Mouse (Mus musculus): ENCODE results near the gene Acpp.

Gene Acpp

DNA sequence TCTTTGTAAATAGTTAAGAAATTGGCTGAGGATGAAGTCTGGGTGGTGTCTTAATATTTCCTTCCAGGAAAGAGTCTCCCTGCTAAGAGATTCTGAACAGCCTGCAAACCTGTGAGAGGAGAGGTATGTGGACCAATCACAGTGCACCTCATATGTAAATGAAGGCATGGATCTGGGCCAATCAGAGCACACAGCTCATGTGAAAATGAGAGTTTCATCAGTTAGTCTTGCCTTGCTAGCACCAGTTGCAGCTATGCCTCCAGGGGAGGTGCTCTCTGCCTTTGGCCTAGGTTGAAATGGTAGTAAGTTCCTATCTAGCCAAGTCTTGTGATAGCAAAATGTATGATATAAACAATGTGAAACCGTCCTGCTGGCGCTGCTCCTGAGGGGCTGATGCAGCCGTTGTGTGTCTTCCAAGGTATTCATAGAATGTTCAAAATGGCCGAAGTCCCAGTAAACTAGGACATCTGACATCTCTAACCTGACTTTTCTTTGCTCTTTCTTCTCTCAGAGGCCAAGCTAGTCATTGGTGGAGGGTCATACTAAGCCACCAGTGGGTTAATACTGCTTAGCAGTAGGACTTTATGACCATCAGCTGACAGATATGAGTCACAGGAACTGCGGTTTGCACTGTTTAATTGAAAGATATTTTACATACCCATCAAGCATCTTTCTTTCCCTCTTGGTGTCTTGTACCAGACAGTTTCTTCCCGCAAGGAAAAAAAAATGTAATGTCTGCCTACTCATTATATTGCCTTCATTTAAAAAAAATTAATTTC lies 32.0 kb downstream of the Acpp start:
- no peak for DNase-seq (ENCODE audit: low read depth, low spot score)

- DNase-seq (ENCODE audit: low read depth, low spot score), result no peak
Observed at GRCm38 (mm10) chr9:104304800-104305199, 32.7 kb downstream of the Acpp start.

DNA sequence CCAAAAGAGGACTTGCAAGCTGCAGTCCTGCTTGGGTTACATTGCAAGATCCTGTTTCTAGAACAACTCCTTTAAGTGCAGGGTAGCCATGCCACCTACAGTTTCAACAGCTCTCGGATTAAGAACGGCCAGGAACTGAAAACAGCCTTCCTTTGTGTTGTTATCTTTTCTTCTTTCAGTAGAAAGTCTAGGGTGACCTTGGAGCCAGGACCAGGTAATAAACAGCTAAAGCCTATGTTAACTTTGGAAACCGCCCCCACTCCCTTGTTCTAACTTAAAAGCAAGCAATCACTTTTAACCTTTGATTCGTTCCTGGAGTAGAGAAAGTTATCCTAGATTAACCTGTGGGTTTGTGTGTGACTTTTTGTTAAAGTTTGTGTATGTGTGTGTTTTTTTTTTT lies 33.2 kb downstream of the Acpp start:
- no peak for DNase-seq (ENCODE audit: low read depth, low spot score)

DNA sequence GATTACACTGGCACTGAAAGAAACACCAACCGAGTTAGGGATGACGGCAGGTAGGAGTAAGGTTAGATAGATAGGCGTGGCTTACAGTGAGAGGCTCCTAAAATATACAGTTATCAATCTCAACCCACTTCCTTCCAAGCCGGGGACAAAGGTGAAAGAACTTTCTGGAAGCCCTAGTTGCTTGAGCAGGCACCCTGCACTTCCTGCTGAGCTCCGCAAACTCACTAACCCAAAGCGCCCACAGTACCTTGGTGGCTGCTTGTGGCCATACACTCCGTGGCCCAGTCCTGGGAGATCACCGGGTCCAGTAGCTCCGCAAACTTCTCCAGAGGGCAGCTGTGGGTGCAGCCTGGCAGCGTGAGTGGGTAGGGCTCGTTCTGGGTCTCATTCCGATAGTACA lies 37.0 kb downstream of the Acpp start:
- no peak for DNase-seq (ENCODE audit: low read depth, low spot score)

DNA sequence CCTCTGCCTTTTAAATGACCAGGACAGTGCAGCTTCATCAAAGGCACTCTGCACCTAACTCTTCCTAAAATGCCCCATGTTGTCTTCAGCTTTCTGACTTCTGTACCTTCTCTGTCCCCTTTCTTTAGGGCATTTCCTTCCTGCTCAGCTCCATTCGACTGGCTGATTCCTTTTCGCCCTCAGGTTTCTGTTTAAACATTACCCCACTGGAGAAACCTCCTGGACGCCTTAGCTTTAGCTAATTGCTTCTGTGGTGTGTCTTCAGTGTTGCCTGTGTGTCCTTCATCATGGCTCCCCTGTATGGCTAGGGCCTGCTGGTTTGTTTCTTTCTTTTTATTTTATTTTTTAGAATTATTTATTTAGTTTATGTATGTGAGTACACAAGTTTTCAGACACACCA lies 40.5 kb downstream of the Acpp start:
- DNase-seq (ENCODE audit: low read depth, low spot score), result no peak

GRCm38 (mm10) chr9:104284934-104285333 lies 52.6 kb downstream of the Acpp start:
- no peak for DNase-seq (ENCODE audit: low read depth, low spot score)

- no peak for DNase-seq (ENCODE audit: low read depth, low spot score)
Observed at GRCm38 (mm10) chr9:104282536-104282935, 55.0 kb downstream of the Acpp start.

DNA sequence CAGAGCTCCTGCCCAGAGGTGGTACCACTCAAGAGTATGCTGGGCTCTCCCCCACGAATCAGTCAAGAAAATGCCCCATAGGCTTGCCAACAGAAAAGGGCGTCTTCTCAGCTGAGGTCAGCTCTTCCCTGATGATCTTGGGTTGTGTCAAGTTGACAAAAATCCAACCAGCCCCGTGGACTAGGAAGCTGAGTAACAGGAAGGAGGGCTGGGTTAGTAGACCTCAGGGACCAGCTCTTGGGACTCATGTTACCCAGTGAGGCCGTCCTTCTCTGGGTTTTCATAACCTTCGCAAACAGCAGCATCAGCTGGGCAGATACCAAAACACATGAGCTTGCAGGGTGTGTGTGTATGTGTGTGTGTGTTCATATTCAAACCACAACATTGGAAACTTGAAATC lies 55.8 kb downstream of the Acpp start:
- DNase-seq (ENCODE audit: low read depth, low spot score), result no peak

- no peak for DNase-seq (ENCODE audit: low read depth, low spot score)
Observed at GRCm38 (mm10) chr9:104280725-104281495, 56.6 kb downstream of the Acpp start.

DNA sequence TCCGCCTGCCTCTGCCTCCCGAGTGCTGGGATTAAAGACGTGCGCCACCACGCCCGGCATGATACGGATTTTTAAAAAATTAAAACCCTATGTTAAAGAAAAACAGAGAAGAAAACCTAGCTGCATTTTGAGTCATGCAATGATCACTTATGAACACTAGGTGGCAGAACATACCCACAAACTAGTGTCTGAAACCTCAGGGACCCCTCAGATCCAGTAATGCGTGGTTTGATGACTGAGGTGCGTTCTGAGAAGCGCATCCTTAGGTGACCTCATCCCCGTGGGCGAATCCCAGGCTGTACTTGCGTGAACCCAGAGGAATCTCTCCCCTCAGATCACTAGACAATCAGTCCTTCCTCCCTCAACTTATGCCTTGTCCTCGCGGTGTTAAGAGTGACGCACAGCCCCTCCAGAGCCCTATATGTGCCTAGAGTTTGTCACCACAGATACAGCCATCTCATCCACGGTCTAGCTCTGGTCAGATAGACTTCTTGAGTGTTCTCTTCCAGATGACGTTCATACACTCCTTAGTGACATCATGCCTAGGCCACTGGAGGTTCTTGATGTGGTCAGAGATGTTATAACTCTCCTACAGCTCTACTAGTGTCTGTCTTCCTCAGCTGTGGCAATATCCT lies 59.9 kb downstream of the Acpp start:
- DNase-seq (ENCODE audit: low read depth, low spot score), result no peak

- no peak for DNase-seq (ENCODE audit: low read depth, low spot score)
Observed at GRCm38 (mm10) chr9:104275084-104275785, 62.3 kb downstream of the Acpp start.

DNA sequence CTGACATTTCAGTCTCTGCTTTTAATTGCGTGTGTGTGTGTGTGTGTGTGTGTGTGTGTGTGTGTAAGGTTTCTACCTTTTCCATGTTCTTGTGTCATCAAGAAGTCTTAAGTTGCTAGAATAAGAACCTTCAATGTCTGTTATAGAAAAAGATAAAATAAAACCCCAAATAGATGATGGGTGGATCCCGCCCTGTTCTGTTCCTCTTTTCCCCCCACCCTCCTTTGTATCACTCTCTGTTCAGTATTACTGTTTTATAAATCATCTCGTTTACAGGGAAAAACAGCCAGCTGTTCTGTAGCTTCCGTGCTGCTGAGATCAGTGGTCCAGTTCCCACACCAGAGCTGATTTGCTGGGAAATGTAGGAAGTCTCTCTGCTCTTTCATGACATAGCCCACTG lies 65.5 kb downstream of the Acpp start:
- DNase-seq (ENCODE audit: low read depth, low spot score), result no peak

DNA sequence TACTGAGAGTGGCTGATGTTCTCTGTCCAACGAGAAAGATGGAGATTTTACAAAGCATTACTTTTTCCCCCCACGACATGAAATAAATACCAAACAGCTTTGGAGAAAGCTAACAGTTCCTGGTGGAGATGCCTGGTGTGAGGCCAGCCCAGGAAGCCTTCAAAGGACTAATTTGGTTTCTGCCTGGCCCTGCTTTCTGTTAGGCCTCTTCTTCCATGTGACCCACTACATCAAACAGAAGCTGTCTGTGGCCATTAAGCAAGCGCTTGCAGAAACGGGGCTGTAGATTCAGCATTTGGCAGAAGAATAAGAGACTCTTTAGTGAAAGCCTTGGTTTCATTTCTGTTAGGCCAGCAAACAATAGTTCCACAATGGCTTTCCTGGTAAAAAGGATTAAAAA lies 65.9 kb downstream of the Acpp start:
- DNase-seq (ENCODE audit: low read depth, low spot score), result no peak

GRCm38 (mm10) chr9:104269944-104270343 lies 67.6 kb downstream of the Acpp start:
- no peak for DNase-seq (ENCODE audit: low read depth, low spot score)

- DNase-seq (ENCODE audit: low read depth, low spot score), result peak; percentile 30
Observed at GRCm38 (mm10) chr9:104269349-104269871, 68.1 kb downstream of the Acpp start.

DNA sequence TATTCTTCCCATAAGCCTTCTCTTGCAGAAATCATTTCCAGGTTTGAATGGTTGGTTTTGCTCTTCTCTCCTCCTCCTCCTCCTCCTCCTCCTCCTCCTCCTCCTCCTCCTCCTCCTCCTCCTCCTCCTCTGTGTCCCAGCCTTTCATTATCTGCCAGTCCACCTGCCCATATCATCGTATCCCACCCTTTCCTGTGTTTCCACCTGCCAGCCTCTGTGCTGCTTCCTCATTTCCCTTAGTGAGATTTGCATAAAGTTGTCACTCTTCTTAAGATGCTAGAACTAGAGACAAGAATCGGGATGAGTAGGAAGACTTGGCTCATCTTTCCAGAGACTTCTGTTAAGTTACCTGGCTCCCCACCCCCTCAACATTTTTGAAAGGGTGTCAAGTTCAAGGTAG lies 73.0 kb downstream of the Acpp start:
- DNase-seq (ENCODE audit: low read depth, low spot score), result no peak

DNA sequence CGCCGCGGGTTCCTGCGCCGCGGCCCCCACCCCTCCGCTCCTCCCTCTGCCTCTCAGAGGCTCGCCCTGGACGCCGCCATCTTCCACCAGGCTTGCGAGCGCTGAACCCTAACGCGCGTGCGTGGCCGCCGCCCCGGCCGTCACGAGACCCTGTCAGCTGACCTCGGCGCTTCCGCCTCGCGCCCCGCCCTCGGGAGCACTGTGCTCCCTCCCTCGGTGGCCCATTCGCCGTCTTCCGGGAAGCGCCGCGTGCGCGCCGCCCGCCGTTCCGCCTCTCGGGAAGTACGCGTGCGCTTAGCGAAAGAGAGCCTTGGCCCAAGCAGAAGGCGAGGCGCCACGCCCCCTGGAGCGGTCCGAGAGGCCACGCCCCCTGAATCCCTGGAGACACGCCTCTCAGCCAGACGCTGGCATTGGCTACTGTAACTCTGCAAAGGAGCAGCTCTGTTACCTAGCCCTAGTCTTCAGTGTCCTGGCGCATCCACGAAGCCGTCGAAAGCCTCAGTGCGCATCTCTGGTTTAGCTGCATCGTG lies 74.7 kb downstream of the Acpp start, which contains the start of gene Dnajc13:
TSS of gene Dnajc13 (minus strand) at position 108 of the 530 bp plus-strand sequence.
- peak; percentile 91 for DNase-seq (ENCODE audit: low read depth, low spot score)

DNA sequence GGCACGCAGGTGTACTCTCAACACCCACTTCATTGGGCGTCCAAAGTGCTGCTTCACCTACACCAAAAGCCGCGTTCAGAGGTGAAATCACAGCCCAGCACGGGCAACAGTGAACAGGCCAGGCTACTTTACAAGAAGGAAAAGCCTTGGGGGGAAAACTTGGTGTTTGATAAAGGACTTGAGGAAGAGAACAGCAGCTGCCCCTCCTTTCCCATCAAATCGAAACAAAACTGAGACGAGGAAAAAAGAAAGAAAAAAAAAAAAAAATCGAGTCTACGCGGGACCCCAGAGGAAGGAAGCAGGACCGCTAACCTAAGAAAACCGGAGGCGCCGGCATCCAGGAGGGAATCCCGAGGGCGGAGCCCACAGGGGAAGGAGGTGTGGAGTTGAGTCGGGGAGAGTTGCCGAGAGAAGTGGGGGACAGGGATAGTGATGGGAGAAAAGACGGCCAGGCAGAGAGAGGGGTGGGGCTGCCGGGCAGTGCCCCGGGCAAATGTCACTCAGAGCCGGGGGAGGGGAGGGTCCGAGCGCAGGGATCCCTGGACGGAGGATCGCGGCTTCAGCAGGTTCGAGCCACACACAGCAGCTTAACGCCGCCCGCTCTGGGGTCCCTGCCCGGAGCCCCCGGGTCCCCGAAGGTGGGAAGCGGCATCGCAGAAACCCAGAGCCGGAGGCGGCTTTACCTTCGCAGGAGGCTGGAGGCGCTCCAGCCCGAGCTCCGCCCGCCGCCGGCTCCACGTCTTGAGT lies 75.4 kb downstream of the Acpp start:
- DNase-seq (ENCODE audit: low read depth, low spot score), result no peak

- DNase-seq (ENCODE audit: low read depth, low spot score), result no peak
Observed at GRCm38 (mm10) chr9:104260306-104260705, 77.2 kb downstream of the Acpp start.

- DNase-seq (ENCODE audit: low read depth, low spot score), result no peak
Observed at GRCm38 (mm10) chr9:104256085-104256484, 81.5 kb downstream of the Acpp start.
